Mouse (Mus musculus) erythroid progenitor cell, adult 5-6 weeks (primary cell): ENCODE data around the gene Prkce. TPM values are rescaled to one million over a fixed set of nuclear protein-coding genes. Genes with fewer than 3 reads are reported as not detected.

Experiments used
- ATAC-seq: replicated peaks from 2 replicates; pipeline ENCODE4 v1.8.0; 2016; ENCODE audit warnings: moderate number of reproducible peaks, mild to moderate bottlenecking, moderate TSS enrichment, inconsistent platforms; ENCODE audit not compliant: poor library complexity, low FRiP score, severe bottlenecking
- total RNA-seq, 2 experiments: library from RNA; stranded (forward) in 1 of 2; stranded (reverse) in 1 of 2; fragments of 150-400 nt in 1 of 2; fragments of 186-747, 209-891 nt in 1 of 2; gene quantifications; 2 replicates each; pipeline versions ENCODE4 v1.2.3 to v1.2.4; 2015 to 2017; ENCODE audit warnings: low replicate concordance in 2 of 2

Gene Prkce
- total RNA-seq, 2 experiments from 2014 or later = 0.30 to 2.9 TPM

DNA sequence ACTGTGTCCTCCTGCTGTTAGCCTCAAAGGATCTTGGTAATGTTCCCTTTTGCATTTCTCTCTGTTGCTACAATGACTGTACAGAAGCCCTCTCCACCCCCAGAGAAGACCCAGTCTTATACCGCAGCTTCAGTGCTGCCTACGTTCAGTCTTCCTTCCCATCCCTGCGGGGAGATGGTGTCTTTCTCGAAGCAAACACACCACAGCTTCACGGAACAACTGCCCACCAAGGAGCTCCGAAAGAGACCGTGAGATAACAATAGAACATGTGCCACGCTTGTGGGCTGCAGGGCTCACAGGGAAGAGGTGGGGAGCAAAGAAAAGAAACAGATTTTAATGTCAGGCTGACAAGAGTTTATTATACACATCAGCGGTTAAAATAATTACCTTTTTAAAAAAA, 46.7 kb downstream of the Prkce start:
- no peak for ATAC-seq

- ATAC-seq = no peak
These were observed 47.2 kb downstream of the Prkce start for GRCm38 (mm10) chr17:86214741-86215140.

DNA sequence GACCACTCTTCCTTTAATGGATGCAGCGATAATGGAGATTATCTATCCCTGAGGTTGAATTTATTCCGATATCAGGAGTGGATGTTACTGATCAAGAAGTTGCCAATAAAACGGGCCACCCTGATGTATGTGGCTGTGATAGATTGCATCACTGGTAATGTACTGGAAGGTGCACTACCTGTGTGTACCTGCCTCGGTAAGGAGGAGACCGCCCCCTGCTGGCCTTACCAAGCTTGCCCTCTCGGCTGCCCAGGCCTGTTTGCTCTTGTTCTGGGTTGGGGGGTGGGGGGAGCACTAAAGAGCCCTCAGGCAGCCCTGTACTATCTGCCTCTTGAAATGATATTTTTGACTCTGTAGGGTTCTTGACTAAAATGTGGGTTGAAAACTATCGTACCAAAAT, 48.2 kb downstream of the Prkce start:
- no peak for ATAC-seq

DNA sequence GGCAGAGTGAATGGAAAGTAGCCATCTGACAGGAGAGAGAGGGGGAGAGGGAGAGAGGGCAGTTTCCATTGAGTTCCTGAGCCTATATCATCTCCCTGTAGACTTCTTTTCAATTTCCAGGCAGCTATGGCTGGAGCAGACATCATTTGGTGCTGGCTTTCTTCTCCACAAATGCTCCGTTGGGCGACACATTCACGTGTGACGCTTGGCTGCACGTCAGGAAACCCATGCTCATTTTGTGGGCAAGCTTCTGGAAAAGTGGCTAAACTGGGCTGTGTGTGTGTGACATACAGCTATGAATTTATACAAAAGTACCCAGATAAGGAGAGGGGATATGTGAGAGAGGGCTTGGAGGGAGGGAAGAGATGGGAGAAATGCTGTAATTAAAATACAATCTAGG, 49.9 kb downstream of the Prkce start:
- ATAC-seq = no peak

DNA sequence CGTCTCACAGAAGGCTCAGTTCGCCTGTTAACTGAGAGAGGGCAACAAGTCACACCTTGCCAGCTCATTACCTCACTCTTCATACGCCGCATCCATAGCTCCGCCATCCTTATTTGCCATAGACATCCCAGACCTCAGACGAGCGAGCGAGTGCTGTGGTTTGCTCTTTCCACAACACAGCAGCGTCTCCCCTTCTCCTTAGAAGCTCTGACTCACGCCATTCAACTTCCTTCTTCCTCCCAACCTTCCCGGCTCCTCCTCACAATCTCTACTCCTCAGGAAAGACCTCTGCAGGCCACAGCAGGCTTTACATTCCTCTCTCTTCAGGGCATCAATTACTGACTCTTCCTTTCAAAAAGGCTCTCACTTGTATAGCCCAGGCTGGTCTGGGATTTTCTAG, 51.0 kb downstream of the Prkce start:
- no peak for ATAC-seq

DNA sequence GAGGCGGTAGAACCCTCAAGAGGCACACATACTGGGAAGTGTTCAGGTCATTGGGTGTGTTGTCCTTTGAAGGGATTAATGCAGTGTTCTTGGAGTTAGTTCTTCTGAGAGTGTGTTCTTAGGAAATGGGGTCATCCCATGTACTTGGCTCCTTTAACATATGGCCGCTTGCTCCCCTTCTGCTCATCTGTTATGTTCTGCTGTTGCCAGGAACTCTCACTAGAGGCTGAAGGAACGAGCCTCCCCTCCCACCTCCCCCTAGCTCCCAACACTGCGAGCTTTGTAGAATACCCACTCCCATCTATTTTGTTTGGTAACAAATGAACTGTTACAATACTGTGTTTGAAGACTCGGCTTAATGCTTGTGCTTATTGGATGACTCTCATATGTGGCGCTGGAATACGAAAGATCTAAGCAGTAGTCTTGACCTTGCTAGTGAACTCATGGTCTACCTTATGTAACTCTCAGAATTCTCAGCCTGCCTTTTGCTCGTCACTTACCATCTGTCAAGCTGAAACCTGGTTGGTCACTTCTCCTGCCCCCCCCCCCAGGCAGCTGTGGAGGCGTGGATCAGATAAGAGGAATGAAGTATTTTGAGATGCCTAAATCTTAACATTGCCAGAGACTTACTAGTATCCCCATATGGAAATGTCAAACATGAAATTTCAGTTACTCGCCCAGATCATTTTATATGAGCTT, 58.1 kb downstream of the Prkce start:
- no peak for ATAC-seq

GRCm38 (mm10) chr17:86226198-86226597, 58.6 kb downstream of the Prkce start:
- ATAC-seq = no peak

- ATAC-seq = no peak
These were observed 59.0 kb downstream of the Prkce start for GRCm38 (mm10) chr17:86226635-86227034.

DNA sequence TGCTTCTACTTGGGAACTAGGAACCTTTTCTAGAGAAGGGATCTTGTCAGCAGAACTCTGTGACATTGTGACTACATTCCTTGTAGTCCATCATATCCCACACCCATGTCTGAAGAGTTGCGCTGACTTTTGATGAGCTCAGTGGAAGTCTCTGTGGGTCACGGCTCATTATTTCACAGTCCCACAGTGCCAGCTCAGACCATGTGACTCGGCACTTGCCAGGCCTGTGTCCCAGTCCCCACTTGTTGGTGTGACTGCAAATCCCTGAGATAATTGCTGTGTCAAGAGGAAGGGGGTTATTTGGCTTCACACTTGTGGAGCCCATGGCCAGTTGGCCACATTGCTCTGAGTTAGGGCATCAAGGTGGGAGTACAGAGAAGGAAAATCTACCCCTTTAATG, 59.8 kb downstream of the Prkce start:
- no peak for ATAC-seq

- ATAC-seq = no peak
These were observed 61.3 kb downstream of the Prkce start for GRCm38 (mm10) chr17:86228850-86229249.

- ATAC-seq = no peak
These were observed 62.6 kb downstream of the Prkce start for GRCm38 (mm10) chr17:86230141-86230633.

DNA sequence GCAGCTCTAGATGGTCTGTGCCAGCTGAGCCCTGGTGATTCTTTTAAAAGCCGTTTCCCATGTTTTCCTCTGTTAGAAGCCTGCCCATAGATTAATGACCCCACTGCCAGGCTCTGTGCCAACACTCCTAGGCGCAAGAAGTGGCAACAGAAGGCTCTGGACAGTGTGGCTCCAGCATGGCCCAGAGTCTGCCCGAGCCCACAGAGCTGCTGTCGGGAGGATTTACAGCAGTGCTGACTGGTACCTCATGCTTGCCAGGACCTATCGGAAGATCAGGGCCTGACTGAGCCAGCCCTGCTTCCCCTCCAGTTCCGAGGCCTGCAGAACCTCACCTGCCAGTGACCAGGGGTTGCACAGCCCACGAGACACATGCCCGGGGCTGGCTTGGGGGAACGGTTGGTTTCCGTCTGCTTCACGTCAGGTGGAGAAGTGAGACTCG, 64.2 kb downstream of the Prkce start:
- no peak for ATAC-seq

DNA sequence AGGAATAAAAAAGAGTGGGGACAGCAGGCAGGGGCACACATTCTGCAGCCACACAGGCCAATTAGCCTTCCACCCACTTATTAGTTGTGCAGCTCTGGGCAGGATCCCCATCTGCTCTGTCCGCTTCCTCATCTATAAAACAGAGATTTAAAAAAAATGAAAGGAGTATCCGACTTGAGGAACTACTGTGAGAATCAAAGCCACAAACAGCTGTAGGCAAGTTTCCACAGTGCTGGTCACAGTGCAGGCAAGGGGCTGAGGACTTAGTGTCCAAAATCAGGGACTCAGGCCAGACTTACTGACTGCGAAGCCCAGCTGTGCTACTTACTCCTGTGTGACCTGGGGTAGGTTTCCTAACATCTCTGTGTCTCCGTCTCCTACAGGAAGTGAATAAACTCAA, 64.7 kb downstream of the Prkce start:
- no peak for ATAC-seq

DNA sequence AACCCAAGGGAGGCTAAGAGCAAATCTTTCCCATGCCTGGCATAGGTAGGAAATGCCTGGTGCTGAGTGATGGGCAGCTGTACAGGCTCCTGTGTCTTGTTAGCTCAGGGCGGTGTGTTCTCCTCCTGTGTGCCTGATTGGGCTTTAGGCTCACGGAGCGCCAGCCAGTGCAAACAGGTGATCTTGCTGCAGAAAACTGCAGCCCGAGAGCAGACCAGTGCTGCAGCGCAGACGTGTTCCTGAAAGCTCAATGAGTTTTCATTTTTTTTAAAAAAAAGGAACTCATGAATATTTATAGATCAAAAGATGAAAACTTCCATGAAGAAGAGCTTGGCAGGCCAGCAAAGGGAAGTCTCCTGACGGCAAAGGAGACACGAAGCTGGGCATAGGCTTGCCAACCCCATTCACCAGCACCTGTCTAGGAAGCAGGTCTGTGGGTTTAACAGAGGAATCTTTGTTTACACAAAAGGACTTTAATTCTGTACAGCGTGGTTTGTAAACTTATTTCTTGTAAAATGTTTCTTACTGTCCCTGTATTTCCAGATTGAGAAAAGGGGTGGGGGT, 67.1 kb downstream of the Prkce start:
- ATAC-seq = no peak

DNA sequence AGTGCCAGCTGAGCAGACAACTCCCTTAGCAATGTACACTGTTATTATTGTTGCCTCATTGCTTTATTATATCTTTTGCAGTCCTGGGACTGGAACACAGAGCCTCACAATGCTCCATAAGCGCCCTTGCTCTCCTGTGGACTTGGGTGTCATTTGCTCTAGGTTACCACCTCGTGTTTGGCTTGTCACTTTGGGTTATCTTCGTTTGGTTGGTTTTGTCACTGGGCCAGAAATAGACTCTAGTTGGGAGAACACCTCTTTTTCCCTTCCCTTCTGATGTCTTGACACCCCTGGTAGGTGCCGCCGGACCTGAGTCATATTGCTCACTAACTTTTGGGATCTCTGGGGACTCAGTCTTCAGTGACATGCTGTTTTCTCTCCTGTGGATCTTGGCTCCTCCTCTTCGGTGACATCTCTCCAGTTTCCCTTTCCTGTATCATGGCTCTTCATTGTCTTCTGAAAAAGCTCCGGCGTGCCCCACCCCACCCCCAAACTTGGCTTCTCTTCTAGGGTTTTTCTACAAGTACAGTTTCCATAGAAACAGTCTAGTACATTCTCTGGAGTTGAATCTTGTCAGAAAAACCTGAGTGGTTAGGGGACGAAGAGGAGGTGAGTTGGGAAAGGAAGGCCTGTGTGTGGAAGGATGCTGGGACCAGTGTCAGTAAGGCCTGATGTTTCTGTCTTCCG, 68.6 kb downstream of the Prkce start:
- no peak for ATAC-seq

GRCm38 (mm10) chr17:86236861-86237763, 69.5 kb downstream of the Prkce start:
- ATAC-seq = 0 out of 2 replicates have a peak, but pooled peaks have one; percentile 25

DNA sequence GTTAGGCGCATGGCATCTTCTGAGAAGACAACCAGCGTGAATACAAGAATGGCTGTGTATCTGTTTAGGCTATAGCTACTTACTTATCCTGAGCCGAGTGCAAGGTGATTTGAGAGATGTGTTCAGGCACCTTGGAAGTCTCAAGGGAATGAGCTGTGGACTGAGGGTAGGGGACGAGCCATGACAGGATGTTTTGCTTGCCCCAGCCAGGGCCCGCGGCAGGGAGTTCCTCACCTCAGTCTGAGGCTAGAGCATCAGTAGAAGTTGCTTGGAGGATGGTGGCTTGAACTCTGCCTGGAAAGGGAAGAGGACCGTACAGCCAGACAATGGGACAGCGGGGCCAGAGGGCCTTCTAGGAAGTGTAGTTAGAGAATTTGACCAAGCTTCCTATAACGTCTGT, 74.7 kb downstream of the Prkce start:
- ATAC-seq = no peak

- no peak for ATAC-seq
These were observed 75.5 kb downstream of the Prkce start for GRCm38 (mm10) chr17:86243109-86243527.

DNA sequence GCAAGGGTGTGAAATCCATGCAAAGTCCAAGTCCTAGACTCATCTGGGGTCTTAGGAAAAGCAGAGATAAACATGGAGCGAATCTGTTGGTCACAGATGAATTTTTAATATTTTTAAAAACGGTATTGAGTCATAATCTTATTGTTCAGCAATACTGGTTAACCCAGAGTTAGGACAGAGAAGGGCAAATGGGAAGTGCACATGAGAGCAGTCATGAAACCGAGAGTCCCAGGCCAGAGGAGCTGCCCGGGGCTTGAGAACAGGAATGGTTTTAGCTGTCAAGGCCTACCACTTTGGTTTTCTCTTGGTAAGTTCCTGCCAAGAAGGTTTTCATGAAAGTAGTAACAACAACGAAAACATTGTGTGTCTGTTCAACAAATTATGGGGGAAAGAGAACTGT, 76.8 kb downstream of the Prkce start:
- no peak for ATAC-seq

DNA sequence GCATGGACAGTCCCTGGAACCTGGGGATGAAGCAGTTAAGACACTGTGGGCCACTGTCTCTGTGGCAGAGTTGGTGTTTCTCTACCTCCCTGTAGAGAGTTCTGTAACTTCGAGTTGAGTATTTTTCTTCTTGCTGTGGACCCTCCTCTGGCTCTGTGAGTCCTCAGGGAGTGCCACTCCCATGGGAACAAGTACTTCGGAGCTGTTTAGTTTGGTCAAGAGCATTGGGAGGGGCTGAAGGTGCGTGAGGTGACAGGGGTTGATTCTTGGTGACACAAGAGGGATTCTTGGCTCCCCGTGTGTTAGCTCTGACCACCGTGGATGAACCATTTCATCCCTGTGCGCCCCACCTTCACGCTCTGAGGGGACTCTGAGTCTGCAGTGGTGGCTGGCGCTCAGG, 81.2 kb downstream of the Prkce start:
- no peak for ATAC-seq
